Mouse (Mus musculus): ENCODE data around the gene Tex13c1. TPM values are rescaled to one million over a fixed set of nuclear protein-coding genes. Genes with fewer than 3 reads are reported as not detected.

The Tex13c1 gene
- polyA plus RNA-seq (2016; fragmentation: Nextera tagmentation; extraction: Ambion mirVana) = not detected in 2 replicates

DNA sequence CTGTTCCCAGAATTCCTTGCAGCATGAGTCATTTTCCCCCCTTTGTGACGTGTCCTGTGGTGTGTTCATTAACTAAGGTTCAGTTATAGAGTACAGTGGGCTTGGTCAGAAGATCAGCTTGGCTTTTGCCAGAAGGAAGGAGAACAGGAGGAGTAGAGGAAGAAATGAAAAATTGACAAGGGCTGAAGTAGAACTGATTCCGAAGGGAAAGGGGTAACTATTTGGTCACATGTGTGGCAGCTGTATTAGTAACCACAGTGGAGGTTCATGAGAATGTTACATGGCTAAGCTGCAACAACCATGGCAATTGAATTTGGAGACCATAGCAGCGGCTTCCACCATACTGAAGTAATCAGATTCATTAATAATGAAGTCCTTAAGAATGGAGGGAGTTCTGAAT, at the start of gene Tex13c1:
Gene Tex13c1, plus strand, starts transcription at position 301 of the 400 bp plus-strand sequence.
- WGBS = 81% methylated on average over 3 of the region's 3 CpGs
- no peak for DNase-seq (ENCODE audit: extremely low spot score, low spot score)
- Histone ChIP-seq H3K9me3 (no peaks in the 10 kb centered on the region), H3K36me3 (replicated peaks) (no peaks in the 10 kb centered on the region), H3K4me3 (no peak within 1 kb of the TSS), H3K27ac (no peak within 1 kb of the TSS), H3K27me3 (ENCODE audit: poor library complexity, severe bottlenecking) (no peaks in the 10 kb centered on the region), H3K4me1 (no peaks in the 10 kb centered on the region)

Other genes starting within 250 kb of the Tex13c1 start
- gene Tenm1, start 162.0 kb upstream of the Tex13c1 start, polyA plus RNA-seq (2016; fragmentation: Nextera tagmentation; extraction: Ambion mirVana) = 0.50 and 0.63 TPM in 2 replicates